Mouse (Mus musculus): Measurements from ENCODE around the gene Gas2. TPM values are rescaled to one million over a fixed set of nuclear protein-coding genes. Genes with fewer than 3 reads are reported as not detected.

The Gas2 gene
- polyA plus RNA-seq, 1 experiment = 14.0 TPM

DNA sequence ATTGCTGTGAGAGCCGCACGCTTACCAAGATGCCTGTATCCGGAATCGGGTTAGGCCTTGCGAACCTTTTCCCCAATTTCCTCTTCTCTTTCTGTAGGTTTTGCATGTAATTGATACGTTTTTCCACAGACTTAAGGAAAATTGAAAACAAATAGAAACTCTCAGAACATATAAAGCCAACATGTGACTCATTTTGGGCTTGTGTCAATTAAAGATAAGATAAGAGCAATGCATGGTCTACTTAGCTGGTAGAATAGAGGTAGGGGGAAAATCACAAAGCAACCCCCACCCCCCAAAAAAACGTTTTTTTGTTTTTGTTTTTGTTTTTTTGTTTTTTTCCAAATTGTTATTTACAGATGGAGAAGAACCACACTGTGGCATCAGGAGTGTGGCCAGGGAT, 151.6 kb downstream of the Gas2 start:
- no peaks in the 10 kb centered on the region for H3K36me3 ChIP-seq (ENCODE audit: control insufficient read depth, insufficient read depth)
- H3K4me3 ChIP-seq (ENCODE audit: insufficient read depth, poor library complexity, severe bottlenecking) = no peak overlapping the region
- H3K27me3 ChIP-seq (ENCODE audit: control insufficient read depth, insufficient read depth, insufficient read length) = no peaks in the 10 kb centered on the region
- no peaks in the 10 kb centered on the region for H3K79me2 ChIP-seq (ENCODE audit: control insufficient read depth, insufficient read depth)
- H3ac ChIP-seq (ENCODE audit: control insufficient read depth, insufficient read length, low read depth) = no peak overlapping the region
- no peaks in the 10 kb centered on the region for H3K79me3 ChIP-seq (ENCODE audit: low read depth)
- TF ChIP-seq CEBPB (IDR thresholded peaks at IDR 0.05; ENCODE audit: low read depth) (no peak), MYOG (IDR thresholded peaks at IDR 0.05; ENCODE audit: control insufficient read depth, extremely low read depth, insufficient read length) (no peak), USF1 (IDR thresholded peaks at IDR 0.05; ENCODE audit: low read depth) (no peak), MYOD1 (IDR thresholded peaks at IDR 0.05; ENCODE audit: control insufficient read depth, insufficient read length, low read depth) (no peak), FOSL1 (IDR thresholded peaks at IDR 0.05; ENCODE audit: insufficient read depth, low read length, poor library complexity, severe bottlenecking) (no peak), CTCF (IDR thresholded peaks at IDR 0.05; ENCODE audit: control insufficient read depth, insufficient read depth, insufficient read length) (no peak), MAX (IDR thresholded peaks at IDR 0.05) (no peak)

DNA sequence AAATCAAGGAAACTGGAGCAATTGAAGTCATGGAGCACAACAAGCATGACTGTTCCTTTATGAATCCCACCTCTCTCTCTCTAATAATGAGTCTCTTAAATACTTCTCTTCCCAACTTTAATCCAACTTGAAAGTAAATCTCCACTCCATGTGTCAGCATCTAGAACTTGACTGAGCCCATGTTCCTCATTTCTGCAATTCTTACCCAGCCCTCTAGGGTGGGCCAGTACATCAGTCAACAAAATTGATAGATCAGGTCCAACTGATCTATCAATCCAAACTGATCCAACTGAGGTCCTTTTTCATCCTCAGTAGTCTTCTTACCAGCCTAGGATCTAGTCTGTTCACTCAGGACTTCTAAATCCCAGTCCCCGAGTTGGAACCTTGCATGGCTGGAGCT, 153.4 kb downstream of the Gas2 start:
- TF ChIP-seq CEBPB (IDR thresholded peaks at IDR 0.05; ENCODE audit: low read depth) (no peak), FOSL1 (IDR thresholded peaks at IDR 0.05; ENCODE audit: insufficient read depth, low read length, poor library complexity, severe bottlenecking) (no peak), MYOG (IDR thresholded peaks at IDR 0.05; ENCODE audit: control insufficient read depth, extremely low read depth, insufficient read length) (no peak), CTCF (IDR thresholded peaks at IDR 0.05; ENCODE audit: control insufficient read depth, insufficient read depth, insufficient read length) (no peak), USF1 (IDR thresholded peaks at IDR 0.05; ENCODE audit: low read depth) (no peak), MAX (IDR thresholded peaks at IDR 0.05) (no peak), MYOD1 (IDR thresholded peaks at IDR 0.05; ENCODE audit: control insufficient read depth, insufficient read length, low read depth) (no peak)
- H3K36me3 ChIP-seq (ENCODE audit: control insufficient read depth, insufficient read depth) = no peaks in the 10 kb centered on the region
- H3K27me3 ChIP-seq (ENCODE audit: control insufficient read depth, insufficient read depth, insufficient read length) = no peaks in the 10 kb centered on the region
- no peak overlapping the region for H3K4me3 ChIP-seq (ENCODE audit: insufficient read depth, poor library complexity, severe bottlenecking)
- H3K79me2 ChIP-seq (ENCODE audit: control insufficient read depth, insufficient read depth) = no peaks in the 10 kb centered on the region
- H3K79me3 ChIP-seq (ENCODE audit: low read depth) = no peaks in the 10 kb centered on the region
- no peak overlapping the region for H3ac ChIP-seq (ENCODE audit: control insufficient read depth, insufficient read length, low read depth)

DNA sequence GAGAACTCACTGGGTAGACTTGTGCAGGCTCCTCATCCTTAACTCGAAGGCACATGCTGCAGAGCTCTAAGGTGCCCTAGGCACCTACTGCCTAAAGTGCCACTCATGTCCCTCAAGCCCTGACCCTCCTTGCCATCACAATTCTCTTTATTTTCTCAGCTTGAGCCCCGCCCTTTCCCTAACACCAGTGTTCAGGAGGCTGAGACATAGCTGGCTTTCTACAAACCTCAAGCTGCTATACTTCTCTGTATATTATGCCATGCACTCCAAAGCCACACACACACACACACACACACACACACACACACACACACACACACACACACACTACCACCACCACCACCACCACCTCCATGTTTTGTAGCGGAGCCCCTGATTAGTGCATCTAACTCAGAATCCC, 153.8 kb downstream of the Gas2 start, which contains the start of gene 1700015G11Rik:
1700015G11Rik (minus strand) TSS at position 101 of the 400 bp plus-strand sequence.
- Histone ChIP-seq H3K27me3 (ENCODE audit: control insufficient read depth, insufficient read depth, insufficient read length) (no peaks in the 10 kb centered on the region), H3K79me2 (ENCODE audit: control insufficient read depth, insufficient read depth) (no peaks in the 10 kb centered on the region), H3K79me3 (ENCODE audit: low read depth) (no peaks in the 10 kb centered on the region), H3ac (ENCODE audit: control insufficient read depth, insufficient read length, low read depth) (no peak within 1 kb of the TSS), H3K36me3 (ENCODE audit: control insufficient read depth, insufficient read depth) (no peaks in the 10 kb centered on the region), H3K4me3 (ENCODE audit: insufficient read depth, poor library complexity, severe bottlenecking) (no peak within 1 kb of the TSS)
- TF ChIP-seq CTCF (IDR thresholded peaks at IDR 0.05; ENCODE audit: control insufficient read depth, insufficient read depth, insufficient read length) = no peak

DNA sequence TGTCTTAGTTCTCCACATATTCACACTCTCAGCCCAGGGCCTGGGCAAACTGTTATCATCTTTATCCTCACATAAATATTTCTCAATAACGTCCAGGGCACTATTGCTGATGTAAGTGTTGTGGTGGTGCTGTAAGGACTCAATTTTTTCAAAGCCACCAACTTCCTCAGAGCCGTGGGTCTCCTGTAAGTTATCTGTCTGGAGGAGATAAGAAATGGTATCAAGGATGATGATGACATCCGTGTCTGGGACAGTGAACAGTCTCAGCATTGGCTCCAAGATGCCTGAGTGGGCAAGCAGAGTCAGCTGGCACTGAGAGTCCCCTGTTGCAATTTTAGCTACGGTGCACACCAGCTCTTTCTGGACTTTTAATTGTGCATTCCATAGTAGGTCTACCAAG, 160.2 kb downstream of the Gas2 start:
- TF ChIP-seq MYOG (IDR thresholded peaks at IDR 0.05; ENCODE audit: control insufficient read depth, extremely low read depth, insufficient read length) = no peak
- TF ChIP-seq MAX (IDR thresholded peaks at IDR 0.05) = no peak
- TF ChIP-seq CEBPB (IDR thresholded peaks at IDR 0.05; ENCODE audit: low read depth) = no peak
- no peak for TF ChIP-seq MYOD1 (IDR thresholded peaks at IDR 0.05; ENCODE audit: control insufficient read depth, insufficient read length, low read depth)
- TF ChIP-seq FOSL1 (IDR thresholded peaks at IDR 0.05; ENCODE audit: insufficient read depth, low read length, poor library complexity, severe bottlenecking) = no peak
- no peak for TF ChIP-seq USF1 (IDR thresholded peaks at IDR 0.05; ENCODE audit: low read depth)
- no peak for TF ChIP-seq CTCF (IDR thresholded peaks at IDR 0.05; ENCODE audit: control insufficient read depth, insufficient read depth, insufficient read length)
- Histone ChIP-seq H3K4me3 (ENCODE audit: insufficient read depth, poor library complexity, severe bottlenecking) (no peak overlapping the region), H3ac (ENCODE audit: control insufficient read depth, insufficient read length, low read depth) (no peak overlapping the region), H3K79me2 (ENCODE audit: control insufficient read depth, insufficient read depth) (no peaks in the 10 kb centered on the region), H3K36me3 (ENCODE audit: control insufficient read depth, insufficient read depth) (no peaks in the 10 kb centered on the region), H3K27me3 (ENCODE audit: control insufficient read depth, insufficient read depth, insufficient read length) (no peaks in the 10 kb centered on the region), H3K79me3 (ENCODE audit: low read depth) (no peaks in the 10 kb centered on the region)

DNA sequence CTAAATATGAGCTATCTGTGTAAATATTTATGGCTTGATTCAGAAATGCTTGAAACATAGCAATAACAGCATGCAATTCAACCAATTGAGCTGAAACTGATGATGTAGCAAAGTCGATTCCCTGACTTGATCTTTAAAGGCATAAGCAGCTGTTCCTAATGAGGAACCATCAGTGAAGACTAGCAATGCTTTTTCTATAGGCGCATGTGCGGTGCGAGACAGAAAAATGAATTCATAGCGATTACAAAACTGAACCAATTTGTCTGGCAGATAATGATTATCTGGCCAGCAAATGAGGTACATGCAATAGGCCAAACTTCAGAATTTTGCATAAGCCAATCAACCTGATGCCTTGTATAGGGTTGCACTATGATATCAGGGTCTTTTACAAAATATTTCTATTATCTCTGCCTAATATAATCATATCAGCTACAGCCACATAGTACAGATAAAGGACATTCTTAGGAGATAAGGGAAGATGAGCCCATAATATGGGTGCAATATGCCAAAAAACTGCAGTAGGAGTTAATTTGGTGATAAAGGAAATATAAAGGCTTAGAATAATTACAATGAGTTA, 162.3 kb downstream of the Gas2 start:
- Histone ChIP-seq H3ac (ENCODE audit: control insufficient read depth, insufficient read length, low read depth) (no peak overlapping the region), H3K79me3 (ENCODE audit: low read depth) (no peaks in the 10 kb centered on the region), H3K27me3 (ENCODE audit: control insufficient read depth, insufficient read depth, insufficient read length) (no peaks in the 10 kb centered on the region), H3K79me2 (ENCODE audit: control insufficient read depth, insufficient read depth) (no peaks in the 10 kb centered on the region), H3K4me3 (ENCODE audit: insufficient read depth, poor library complexity, severe bottlenecking) (no peak overlapping the region), H3K36me3 (ENCODE audit: control insufficient read depth, insufficient read depth) (no peaks in the 10 kb centered on the region)
- TF ChIP-seq FOSL1 (IDR thresholded peaks at IDR 0.05; ENCODE audit: insufficient read depth, low read length, poor library complexity, severe bottlenecking) (no peak), MAX (IDR thresholded peaks at IDR 0.05) (no peak), MYOD1 (IDR thresholded peaks at IDR 0.05; ENCODE audit: control insufficient read depth, insufficient read length, low read depth) (no peak), CTCF (IDR thresholded peaks at IDR 0.05; ENCODE audit: control insufficient read depth, insufficient read depth, insufficient read length) (no peak), MYOG (IDR thresholded peaks at IDR 0.05; ENCODE audit: control insufficient read depth, extremely low read depth, insufficient read length) (no peak), USF1 (IDR thresholded peaks at IDR 0.05; ENCODE audit: low read depth) (no peak), CEBPB (IDR thresholded peaks at IDR 0.05; ENCODE audit: low read depth) (no peak)

Measured in C2C12 (cell line).